Mouse (Mus musculus): ENCODE measurements around the gene Psma2.

Gene Psma2

DNA sequence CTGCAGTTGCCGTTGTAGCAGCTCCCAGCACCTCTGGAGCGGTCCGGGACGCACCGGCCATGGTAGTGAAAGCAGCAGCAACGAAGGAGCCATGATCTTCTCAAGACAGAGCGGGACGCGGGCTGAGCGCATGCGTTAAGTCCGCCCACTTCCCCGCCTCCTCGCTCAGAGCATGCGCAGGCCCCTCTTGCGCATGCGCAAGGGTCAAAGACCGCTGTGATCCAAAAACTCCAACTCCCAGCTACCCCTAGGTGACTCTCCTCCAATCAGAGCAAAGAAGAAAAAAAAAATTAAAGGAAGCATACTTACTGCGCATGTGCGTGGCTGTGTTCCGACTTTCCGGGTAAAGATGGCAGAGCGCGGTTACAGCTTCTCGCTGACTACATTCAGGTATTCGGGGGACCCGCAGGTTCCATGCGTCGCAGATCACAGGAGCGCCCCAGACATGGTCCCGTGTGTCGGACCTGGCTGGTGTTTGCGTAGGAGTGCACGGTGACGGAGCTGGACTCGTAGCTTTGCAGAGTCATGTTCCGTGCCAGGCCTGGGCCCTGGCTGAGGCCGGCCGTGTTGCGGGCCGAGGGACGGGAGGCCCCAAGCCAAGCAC lies at the start of gene Psma2, which contains the start of gene Mrpl32:
Gene Psma2 (plus strand): TSS at position 315 of the 604 bp plus-strand sequence.
Gene Mrpl32 (minus strand): TSS at position 240 of the 604 bp plus-strand sequence.
- peak; percentile 98 for DNase-seq

DNA sequence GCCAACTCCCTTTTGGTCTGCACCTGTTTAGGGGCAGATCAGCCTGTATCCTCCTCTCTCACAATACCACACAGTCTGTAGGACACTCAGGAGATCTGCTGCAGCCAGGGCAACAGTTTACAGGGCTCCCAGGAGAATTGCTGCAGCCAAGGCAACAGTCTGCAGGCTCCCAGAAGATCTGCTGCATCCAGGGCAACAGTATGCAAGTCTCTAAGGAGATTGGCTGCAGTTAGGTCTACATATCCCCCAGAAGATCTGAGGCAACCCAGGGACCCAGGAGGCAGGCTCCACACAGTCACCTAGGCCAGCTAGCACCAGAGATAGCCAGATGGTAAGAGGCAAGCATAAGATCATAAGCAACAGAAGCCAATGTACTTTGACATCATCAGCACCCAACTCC lies 38.9 kb upstream of the Psma2 start:
- DNase-seq: no peak

DNA sequence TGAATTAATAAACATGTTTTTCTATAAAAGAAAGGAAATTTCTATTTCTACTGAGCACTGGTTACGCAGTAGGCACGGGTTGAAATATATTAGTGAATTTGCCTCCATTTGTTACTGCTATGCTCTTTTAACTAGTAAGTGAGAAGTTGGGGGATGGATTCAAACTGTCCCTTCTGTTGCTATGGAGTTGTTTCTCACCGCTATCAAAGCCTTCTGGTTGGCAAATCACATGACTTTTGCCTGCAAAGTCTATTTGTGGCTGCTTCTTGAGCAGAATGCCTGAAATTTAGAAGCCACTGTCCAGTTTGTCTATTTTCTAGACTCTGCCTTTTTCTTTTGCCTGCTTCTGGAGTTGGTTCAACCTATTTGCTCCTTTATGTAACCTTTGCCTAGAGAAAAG lies 32.6 kb upstream of the Psma2 start:
- DNase-seq: no peak

GRCm38 (mm10) chr13:14602744-14603143 lies 10.3 kb upstream of the Psma2 start:
- no peak for DNase-seq

DNA sequence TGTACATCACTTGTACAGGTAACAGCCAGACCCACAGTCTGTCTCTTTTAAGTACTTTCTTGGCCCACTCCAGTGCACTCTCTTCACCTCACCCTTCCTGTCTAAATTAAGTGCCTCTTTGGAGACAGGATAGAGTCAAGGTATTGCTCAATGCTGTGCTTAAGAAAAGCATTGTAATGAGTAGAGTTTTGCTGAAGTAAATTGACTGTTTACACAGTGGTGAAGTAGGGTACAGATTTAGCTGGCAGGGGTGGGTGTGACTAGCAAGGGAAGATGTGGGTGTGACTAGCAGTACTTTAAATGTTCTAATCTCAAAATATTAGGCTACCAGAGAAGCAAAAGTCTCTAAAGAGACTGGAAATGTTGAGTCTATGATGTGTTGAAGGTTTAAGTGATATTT lies 5.4 kb upstream of the Psma2 start:
- DNase-seq: no peak

DNA sequence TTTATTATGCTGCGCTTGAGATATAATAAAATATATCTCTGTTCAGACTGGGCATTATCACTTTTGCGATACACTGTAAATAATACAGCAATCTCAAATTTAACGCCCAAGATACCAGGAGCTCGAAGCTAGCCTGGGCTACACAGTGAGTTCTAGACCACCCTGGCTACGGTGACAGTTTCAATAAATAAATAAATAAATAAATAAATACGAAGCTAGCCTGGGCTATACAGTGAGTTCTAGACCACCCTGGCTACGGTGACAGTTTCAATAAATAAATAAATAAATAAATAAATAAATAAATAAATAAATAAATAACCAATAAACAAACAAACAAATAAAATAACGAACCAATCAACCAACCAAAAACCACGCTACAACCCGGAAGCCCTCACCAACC lies 577 bp upstream of the Psma2 start:
- DNase-seq: peak; percentile 50

GRCm38 (mm10) chr13:14613553-14613952 lies 513 bp downstream of the Psma2 start:
- no peak for DNase-seq

DNA sequence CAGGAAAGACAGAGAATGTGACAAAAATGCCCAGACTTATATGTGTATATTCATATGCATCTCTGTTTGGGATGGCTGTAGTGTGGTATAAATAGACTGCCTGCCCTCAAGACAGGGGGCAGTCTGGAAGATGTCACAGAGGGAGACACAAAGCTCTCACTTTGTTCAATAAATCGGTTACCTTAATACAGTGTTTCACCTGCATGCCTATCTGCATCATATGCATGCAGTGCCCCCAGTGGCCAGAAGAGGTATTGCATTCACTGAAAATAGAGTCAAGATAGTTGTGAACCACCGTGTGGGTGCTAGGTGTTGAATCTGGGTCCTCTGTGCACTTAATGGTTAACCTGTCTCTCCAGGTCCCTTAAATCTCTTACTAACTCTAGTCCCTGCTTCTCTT lies 5.7 kb downstream of the Psma2 start:
- peak; percentile 79 for DNase-seq

GRCm38 (mm10) chr13:14629726-14630641 lies 16.9 kb downstream of the Psma2 start, which contains the start of gene AW209491:
TSS of gene AW209491 (plus strand) at chr13:14630154.
- DNase-seq: peak; percentile 96

DNA sequence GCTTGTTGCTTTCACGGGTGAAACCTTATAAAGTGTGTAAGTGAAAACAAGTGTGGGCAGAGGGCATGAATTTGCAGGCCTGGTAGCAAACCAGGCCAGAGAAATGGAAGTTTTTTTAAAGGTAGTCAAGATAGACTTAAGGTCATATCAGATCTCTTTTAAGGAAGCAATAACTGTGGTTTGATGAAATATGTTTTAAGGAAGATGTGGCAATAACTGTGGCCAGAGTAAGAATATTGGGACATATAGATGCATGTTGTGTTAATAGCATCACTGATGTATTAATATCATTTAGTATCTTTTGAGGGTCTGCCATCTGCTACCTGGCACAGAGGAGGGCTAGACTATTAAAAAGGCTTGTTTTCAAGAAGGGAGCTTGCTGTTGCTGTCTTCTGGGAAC lies 27.0 kb downstream of the Psma2 start:
- DNase-seq: no peak

- no peak for DNase-seq
Observed at GRCm38 (mm10) chr13:14649301-14649700, 36.3 kb downstream of the Psma2 start.

DNA sequence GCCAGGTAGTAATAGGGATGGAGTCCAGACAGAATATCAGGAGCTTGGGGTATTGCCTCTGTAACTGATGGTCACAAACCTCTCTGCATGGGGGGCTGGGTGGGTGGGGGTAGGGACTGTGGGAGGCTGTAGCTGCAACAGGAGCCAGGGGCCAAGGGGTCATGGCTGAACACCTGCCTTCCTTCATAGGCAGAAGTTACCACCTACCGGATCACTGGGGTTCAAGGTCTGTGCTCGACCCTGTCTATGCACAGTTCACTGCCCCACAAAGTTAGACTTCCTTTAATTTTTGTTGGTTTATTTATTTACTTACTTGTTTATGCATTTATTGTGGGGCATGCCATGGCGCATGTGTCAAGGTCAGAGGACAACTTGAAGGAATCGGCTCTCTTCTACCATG lies 54.1 kb downstream of the Psma2 start:
- DNase-seq: no peak

- peak; percentile 9 for DNase-seq
Observed at GRCm38 (mm10) chr13:14670342-14670741, 57.3 kb downstream of the Psma2 start.

DNA sequence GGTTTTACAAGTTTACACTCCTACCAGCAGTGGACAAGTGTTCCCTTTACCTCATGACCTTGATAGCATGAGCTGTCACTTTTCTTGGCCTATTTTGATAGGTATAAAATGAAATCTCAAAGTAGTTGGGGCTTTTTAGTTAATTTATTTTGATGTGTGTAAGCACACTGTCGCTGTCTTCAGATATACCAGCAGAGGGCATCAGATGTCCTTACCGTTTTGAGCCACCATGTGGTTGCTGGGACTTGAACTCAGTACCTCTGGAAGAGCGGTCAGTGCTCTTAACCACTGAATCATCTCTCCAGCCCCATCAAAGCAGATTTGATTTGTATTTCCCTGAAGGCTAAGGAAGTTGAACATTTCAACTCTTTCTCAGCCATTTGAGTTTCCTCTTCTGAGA lies 75.9 kb downstream of the Psma2 start:
- no peak for DNase-seq

DNA sequence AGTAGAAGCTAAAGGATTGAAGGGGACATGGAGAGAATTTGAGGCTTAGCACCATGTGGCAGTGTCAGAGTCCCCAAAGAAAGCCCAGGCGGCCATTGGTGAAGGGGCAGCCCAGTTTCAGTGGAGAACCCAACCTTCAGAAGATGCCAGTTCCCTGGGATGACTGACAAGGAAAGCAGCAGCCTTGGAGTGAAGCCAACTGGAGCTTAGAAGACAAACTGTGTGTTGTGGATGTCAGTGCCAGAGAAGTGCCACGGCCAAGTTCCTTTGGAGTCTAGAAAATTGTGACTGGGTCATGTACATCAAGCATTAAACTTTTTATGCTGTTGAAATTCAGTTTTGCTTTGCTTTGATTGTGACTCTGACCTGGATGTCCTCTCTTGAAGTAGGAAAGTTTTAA lies 103.8 kb downstream of the Psma2 start:
- no peak for DNase-seq

GRCm38 (mm10) chr13:14717755-14718154 lies 104.7 kb downstream of the Psma2 start:
- DNase-seq: no peak

Data from cerebellum, adult 9-10 months (tissue).